Mouse (Mus musculus): ENCODE results near the gene Gm45716. TPM values are rescaled to one million over a fixed set of nuclear protein-coding genes. Genes with fewer than 3 reads are reported as not detected.
A peak's percentile ranks its signal among the peaks of the same experiment; 100 is the strongest.

The Gm45716 gene
- polyA plus RNA-seq, 1 experiment from 2014 or later, result 49.5 TPM

- H3K27ac ChIP-seq (ENCODE audit: poor library complexity, severe bottlenecking), result no peak overlapping the region
- H3K4me3 ChIP-seq, result no peak overlapping the region
- no peak for ATAC-seq (ENCODE audit: insufficient number of reproducible peaks, low FRiP score)
- no peaks in the 10 kb centered on the region for H3K9me3 ChIP-seq (replicated peaks)
- no peak overlapping the region for H3K4me2 ChIP-seq
- H3K27me3 ChIP-seq (replicated peaks), result no peaks in the 10 kb centered on the region
- peaks cover 12% of the 10 kb centered on the region; the same call in 1 of the 2 replicates for H3K4me1 ChIP-seq (replicated peaks)
- WGBS, result 79% methylated on average over 5 of the region's 5 CpGs
- H3K9ac ChIP-seq, result no peak overlapping the region
- no peaks in the 10 kb centered on the region for H3K36me3 ChIP-seq
Measured at GRCm38 (mm10) chr11:90237616-90238015, 50.1 kb downstream of the Gm45716 start.

- no peaks in the 10 kb centered on the region for H3K36me3 ChIP-seq
- no peak overlapping the region for H3K27ac ChIP-seq (ENCODE audit: poor library complexity, severe bottlenecking)
- H3K9ac ChIP-seq, result no peak overlapping the region
- H3K27me3 ChIP-seq (replicated peaks), result no peaks in the 10 kb centered on the region
- no peak overlapping the region for H3K4me3 ChIP-seq
- H3K4me2 ChIP-seq, result no peak overlapping the region
- H3K9me3 ChIP-seq (replicated peaks), result no peaks in the 10 kb centered on the region
- no peak for ATAC-seq (ENCODE audit: insufficient number of reproducible peaks, low FRiP score)
- WGBS, result 37% methylated on average over 2 of the region's 2 CpGs
- H3K4me1 ChIP-seq (replicated peaks), result peaks cover 12% of the 10 kb centered on the region; the same call in 1 of the 2 replicates
Measured at GRCm38 (mm10) chr11:90238657-90239056, 51.2 kb downstream of the Gm45716 start.

- WGBS, result 20% methylated on average over 6 of the region's 6 CpGs
- Histone ChIP-seq H3K4me3 (no peak overlapping the region), H3K9me3 (replicated peaks) (no peaks in the 10 kb centered on the region), H3K4me2 (no peak overlapping the region), H3K4me1 (replicated peaks) (peaks cover 12% of the 10 kb centered on the region; the same call in 1 of the 2 replicates), H3K9ac (no peak overlapping the region), H3K27me3 (replicated peaks) (no peaks in the 10 kb centered on the region), H3K27ac (ENCODE audit: poor library complexity, severe bottlenecking) (no peak overlapping the region), H3K36me3 (no peaks in the 10 kb centered on the region)
- no peak for ATAC-seq (ENCODE audit: insufficient number of reproducible peaks, low FRiP score)
Measured at GRCm38 (mm10) chr11:90240652-90241330, 53.3 kb downstream of the Gm45716 start.

DNA sequence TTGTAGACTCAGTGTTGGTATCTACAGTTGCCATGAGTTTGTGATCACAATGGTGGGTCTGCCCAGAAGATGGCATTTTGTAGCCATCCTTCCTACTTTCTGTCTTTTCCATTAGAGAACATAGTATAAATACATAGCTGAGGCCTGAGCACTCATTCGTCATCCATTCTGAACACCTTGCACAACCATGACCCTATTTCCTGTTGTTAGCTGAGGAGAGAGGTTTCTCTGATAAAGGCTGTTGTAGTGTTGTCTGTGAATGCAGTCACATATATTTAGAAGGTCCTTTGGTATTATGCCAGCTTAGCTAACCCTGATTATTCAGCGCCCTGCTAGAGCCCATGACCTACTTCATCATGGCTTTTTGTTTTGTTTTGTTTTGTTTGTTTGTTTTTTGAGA is 54.4 kb downstream of the Gm45716 start:
- Histone ChIP-seq H3K4me1 (replicated peaks) (peaks cover 12% of the 10 kb centered on the region; the same call in 1 of the 2 replicates), H3K4me3 (no peak overlapping the region), H3K27ac (ENCODE audit: poor library complexity, severe bottlenecking) (no peak overlapping the region), H3K4me2 (no peak overlapping the region), H3K9ac (no peak overlapping the region), H3K9me3 (replicated peaks) (no peaks in the 10 kb centered on the region), H3K27me3 (replicated peaks) (no peaks in the 10 kb centered on the region), H3K36me3 (no peaks in the 10 kb centered on the region)
- 66% methylated on average over 2 of the region's 2 CpGs for WGBS
- no peak for ATAC-seq (ENCODE audit: insufficient number of reproducible peaks, low FRiP score)

DNA sequence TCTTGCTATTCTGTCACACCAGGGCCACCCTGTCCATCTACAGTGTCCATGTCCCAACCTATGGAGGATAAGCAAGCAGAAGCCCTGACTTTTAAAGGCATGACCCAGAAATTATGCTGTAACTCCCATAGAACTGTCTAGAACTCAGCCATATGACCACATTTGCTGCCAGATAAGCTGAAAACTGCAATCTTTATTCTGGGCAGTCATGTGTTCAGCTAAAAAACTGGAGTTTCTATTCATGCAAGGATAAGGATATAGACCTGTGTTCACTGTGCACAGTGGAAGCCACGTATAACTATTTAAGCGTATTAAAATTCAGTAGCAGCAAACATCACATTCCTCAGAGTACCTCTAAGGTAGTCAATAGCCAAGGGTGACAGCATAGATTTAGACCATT is 55.8 kb downstream of the Gm45716 start:
- no peaks in the 10 kb centered on the region for H3K27me3 ChIP-seq (replicated peaks)
- H3K27ac ChIP-seq (ENCODE audit: poor library complexity, severe bottlenecking), result no peak overlapping the region
- no peaks in the 10 kb centered on the region for H3K9me3 ChIP-seq (replicated peaks)
- no peaks in the 10 kb centered on the region for H3K36me3 ChIP-seq
- 92% methylated on average over 2 of the region's 2 CpGs for WGBS
- H3K4me1 ChIP-seq (replicated peaks), result peaks cover 13% of the 10 kb centered on the region
- no peak overlapping the region for H3K4me3 ChIP-seq
- no peak overlapping the region for H3K9ac ChIP-seq
- no peak overlapping the region for H3K4me2 ChIP-seq
- ATAC-seq (ENCODE audit: insufficient number of reproducible peaks, low FRiP score), result no peak

DNA sequence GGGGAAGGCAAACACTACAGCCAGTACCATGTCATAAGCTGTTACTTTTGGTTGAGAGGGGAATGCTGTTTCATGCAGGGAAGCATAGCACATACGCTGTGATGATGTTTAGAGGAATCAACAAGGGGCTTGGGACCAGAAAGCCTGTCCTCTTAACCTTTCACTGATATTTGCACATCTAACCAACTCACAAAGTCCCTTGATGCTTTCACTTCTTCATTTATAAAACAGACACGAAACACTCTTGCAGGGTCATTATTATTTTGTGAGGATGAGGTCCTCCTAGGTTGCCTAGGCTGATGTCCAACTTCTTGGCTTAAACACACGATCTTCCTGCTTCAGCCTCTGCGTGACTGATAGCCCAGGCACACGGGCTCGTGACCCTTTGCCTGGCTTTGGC is 58.1 kb downstream of the Gm45716 start:
- no peak overlapping the region for H3K27ac ChIP-seq (ENCODE audit: poor library complexity, severe bottlenecking)
- H3K9ac ChIP-seq, result no peak overlapping the region
- H3K4me3 ChIP-seq, result no peak overlapping the region
- no peak for ATAC-seq (ENCODE audit: insufficient number of reproducible peaks, low FRiP score)
- H3K27me3 ChIP-seq (replicated peaks), result no peaks in the 10 kb centered on the region
- H3K4me2 ChIP-seq, result no peak overlapping the region
- H3K36me3 ChIP-seq, result no peaks in the 10 kb centered on the region
- 75% methylated on average over 6 of the region's 6 CpGs for WGBS
- H3K4me1 ChIP-seq (replicated peaks), result peaks cover 17% of the 10 kb centered on the region
- no peaks in the 10 kb centered on the region for H3K9me3 ChIP-seq (replicated peaks)

DNA sequence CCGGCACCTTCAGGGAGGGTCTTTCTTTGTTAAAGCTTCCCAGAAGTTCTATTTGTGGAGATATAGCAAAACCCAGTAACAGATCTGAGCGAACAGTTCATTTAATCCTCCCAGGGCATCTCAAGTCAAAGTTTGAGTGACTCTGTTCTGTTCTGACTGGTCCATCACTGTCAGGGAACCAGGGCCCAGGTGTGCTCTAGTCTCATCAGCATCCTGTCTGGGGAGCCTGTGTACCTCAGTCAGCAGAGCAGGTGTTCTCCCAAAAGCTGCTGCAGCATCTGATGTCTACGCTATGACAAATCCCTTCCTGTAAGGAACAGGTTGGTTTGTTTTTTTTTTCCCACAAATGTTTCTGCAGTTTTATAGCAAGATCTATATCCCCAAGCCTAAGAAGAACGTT is 59.2 kb downstream of the Gm45716 start:
- H3K4me2 ChIP-seq, result no peak overlapping the region
- no peaks in the 10 kb centered on the region for H3K36me3 ChIP-seq
- no peak for ATAC-seq (ENCODE audit: insufficient number of reproducible peaks, low FRiP score)
- WGBS, result 75% methylated on average over 4 of the region's 4 CpGs
- H3K4me3 ChIP-seq, result no peak overlapping the region
- no peak overlapping the region for H3K9ac ChIP-seq
- no peaks in the 10 kb centered on the region for H3K27me3 ChIP-seq (replicated peaks)
- H3K4me1 ChIP-seq (replicated peaks), result peaks cover 12% of the 10 kb centered on the region
- no peaks in the 10 kb centered on the region for H3K9me3 ChIP-seq (replicated peaks)
- no peak overlapping the region for H3K27ac ChIP-seq (ENCODE audit: poor library complexity, severe bottlenecking)

DNA sequence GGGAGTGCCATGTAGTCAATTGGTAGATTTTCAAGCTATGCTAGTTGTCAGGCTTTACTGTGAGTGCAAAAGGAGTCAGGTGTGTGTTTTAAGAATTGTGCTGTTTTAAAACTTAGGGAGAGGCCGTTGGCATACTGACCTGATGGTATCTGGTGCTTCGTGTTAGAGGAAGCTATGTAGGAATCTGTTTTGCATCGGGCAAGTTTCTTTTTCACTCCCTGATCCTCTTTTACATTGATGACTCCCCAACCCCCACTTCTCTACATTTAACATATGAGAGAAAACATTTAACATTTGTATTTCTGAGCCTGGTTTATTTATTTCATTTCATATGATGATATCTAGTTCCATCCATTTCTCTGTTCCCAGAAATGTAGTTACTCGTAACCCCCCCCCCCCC is 60.3 kb downstream of the Gm45716 start:
- H3K27me3 ChIP-seq (replicated peaks), result no peaks in the 10 kb centered on the region
- WGBS, result 54% methylated on average over 4 of the region's 4 CpGs
- no peak overlapping the region for H3K4me2 ChIP-seq
- peaks cover 21% of the 10 kb centered on the region for H3K4me1 ChIP-seq (replicated peaks)
- H3K4me3 ChIP-seq, result no peak overlapping the region
- no peaks in the 10 kb centered on the region for H3K36me3 ChIP-seq
- ATAC-seq (ENCODE audit: insufficient number of reproducible peaks, low FRiP score), result no peak
- no peak overlapping the region for H3K27ac ChIP-seq (ENCODE audit: poor library complexity, severe bottlenecking)
- H3K9ac ChIP-seq, result no peak overlapping the region
- no peaks in the 10 kb centered on the region for H3K9me3 ChIP-seq (replicated peaks)

DNA sequence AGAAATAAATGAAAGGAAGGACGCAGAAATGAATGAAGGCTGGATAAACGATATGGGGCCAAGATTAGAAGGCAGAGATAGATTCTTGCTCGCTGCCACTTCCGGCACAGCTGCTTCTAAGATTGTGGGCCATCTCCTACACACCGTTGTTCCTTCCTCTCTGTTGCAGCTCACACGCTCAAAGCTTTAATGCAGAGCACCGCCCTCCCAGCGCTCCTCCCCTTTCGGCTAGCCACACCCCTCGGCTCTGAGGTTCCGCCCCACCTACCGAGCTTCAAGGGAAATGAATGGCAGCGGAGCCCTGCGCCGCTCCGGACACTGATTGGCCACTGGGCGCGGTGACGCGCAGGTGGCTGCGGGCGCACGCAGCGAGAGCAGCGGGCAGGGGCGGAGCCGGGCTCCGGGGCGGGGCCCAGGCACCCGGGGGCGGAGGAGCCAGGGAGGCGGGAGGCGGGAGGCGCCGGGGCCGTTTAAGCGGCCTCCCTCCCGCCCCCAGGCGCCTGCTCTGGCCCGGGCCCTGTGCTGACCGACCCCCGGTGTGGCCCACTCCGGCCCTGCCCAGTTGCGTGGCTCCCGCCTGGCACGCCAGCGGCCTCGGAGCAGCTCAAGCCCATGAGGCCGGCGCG is 61.7 kb downstream of the Gm45716 start, which contains the start of gene Mmd:
Mmd (plus strand) TSS at position 432 of the 626 bp plus-strand sequence.
- Histone ChIP-seq H3K9ac (peak within 1 kb of the TSS; percentile 93), H3K9me3 (replicated peaks) (no peaks in the 10 kb centered on the region), H3K4me1 (replicated peaks) (peaks cover 33% of the 10 kb centered on the region), H3K27me3 (replicated peaks) (no peaks in the 10 kb centered on the region), H3K36me3 (no peaks in the 10 kb centered on the region), H3K4me2 (peak within 1 kb of the TSS; percentile 80), H3K4me3 (peak within 1 kb of the TSS; percentile 74), H3K27ac (ENCODE audit: poor library complexity, severe bottlenecking) (peak within 1 kb of the TSS; percentile 84)
- WGBS, result under 1% methylated on average over 36 of the region's 51 CpGs
- peak; percentile 98 for ATAC-seq (ENCODE audit: insufficient number of reproducible peaks, low FRiP score)

- Histone ChIP-seq H3K27ac (ENCODE audit: poor library complexity, severe bottlenecking) (peak overlapping the region; percentile 84), H3K4me3 (peak overlapping the region; percentile 74), H3K27me3 (replicated peaks) (no peaks in the 10 kb centered on the region), H3K4me2 (peak overlapping the region; percentile 80), H3K36me3 (peaks cover 2% of the 10 kb centered on the region; the same call in 1 of the 2 replicates), H3K9ac (peak overlapping the region; percentile 93), H3K9me3 (replicated peaks) (no peaks in the 10 kb centered on the region), H3K4me1 (replicated peaks) (peaks cover 39% of the 10 kb centered on the region)
- WGBS, result under 1% methylated on average over 22 of the region's 22 CpGs
- ATAC-seq (ENCODE audit: insufficient number of reproducible peaks, low FRiP score), result peak; percentile 27
Measured at GRCm38 (mm10) chr11:90249701-90250141, 62.2 kb downstream of the Gm45716 start.

DNA sequence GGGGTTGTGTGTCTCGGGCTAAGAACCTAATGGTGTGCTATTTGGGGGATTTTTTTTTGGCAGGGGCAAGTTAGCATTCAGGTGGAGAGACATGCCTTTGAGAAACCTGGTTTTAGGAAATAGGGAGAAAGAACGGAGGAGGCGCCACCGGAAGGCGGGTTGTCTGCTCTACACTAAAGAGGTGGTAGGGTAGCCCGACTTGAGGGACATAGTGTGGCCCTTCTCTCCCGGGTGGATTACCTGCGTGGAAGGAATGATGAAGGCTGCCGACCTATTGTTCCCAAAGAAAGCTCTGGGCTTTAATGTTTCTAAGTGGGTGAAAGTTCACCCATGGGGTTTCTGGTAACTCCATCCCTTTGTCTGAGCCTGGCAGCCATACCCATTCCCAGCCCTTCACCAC is 62.7 kb downstream of the Gm45716 start:
- H3K4me1 ChIP-seq (replicated peaks), result peaks cover 44% of the 10 kb centered on the region
- H3K4me2 ChIP-seq, result peak overlapping the region; percentile 80
- no peaks in the 10 kb centered on the region for H3K9me3 ChIP-seq (replicated peaks)
- H3K27me3 ChIP-seq (replicated peaks), result no peaks in the 10 kb centered on the region
- H3K4me3 ChIP-seq, result peak overlapping the region; percentile 74
- peak overlapping the region; percentile 93 for H3K9ac ChIP-seq
- 2% methylated on average over 9 of the region's 9 CpGs for WGBS
- ATAC-seq (ENCODE audit: insufficient number of reproducible peaks, low FRiP score), result no peak
- H3K27ac ChIP-seq (ENCODE audit: poor library complexity, severe bottlenecking), result peak overlapping the region; percentile 84
- peaks cover 3% of the 10 kb centered on the region; the same call in 1 of the 2 replicates for H3K36me3 ChIP-seq

Measured in heart, embryonic 12.5 days (tissue).